Mouse (Mus musculus) testis, adult 2 months (tissue): ENCODE results near the gene Plk5.

Source experiments
- CTCF ChIP-seq: fragments of 200-500 bp; IDR thresholded peaks from 2 replicates; pipeline ENCODE4 v1.5.1; 2012; ENCODE audit warnings: low read depth, mild to moderate bottlenecking, inconsistent platforms, low read length, moderate library complexity; ENCODE audit not compliant: control insufficient read depth, insufficient read depth, insufficient replicate concordance
- POLR2A ChIP-seq: fragments of 200-500 bp; IDR thresholded peaks from 2 replicates; pipeline ENCODE4 v1.6.1; 2012; ENCODE audit warnings: low read depth, mild to moderate bottlenecking, inconsistent platforms, low read length, moderate library complexity; ENCODE audit not compliant: control insufficient read depth

DNA sequence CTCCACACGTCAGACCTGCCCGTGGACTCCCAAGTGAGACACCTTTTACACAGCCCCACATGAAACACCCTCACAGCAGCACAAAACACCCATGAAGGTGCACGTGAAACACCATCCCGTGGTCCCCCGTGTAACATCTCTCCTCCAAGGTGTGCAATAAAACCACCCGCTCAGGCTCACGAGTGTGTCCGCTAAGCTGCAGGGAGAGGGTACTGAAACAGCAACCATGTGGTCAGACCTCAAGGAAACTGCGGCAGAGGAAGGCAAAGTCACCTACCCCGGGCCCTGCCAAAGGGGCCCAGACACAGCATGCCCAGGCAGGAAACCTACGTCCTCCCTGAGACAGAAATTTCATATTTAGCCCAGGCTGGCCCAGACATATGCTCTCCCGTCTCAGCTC, 20.0 kb upstream of the Plk5 start:
- TF ChIP-seq POLR2A (no peak), CTCF (no peak)
